Mouse (Mus musculus) intestine, embryonic 16.5 days (tissue): ENCODE results near the gene Rnase4. TPM values are rescaled to one million over a fixed set of nuclear protein-coding genes. Genes with fewer than 3 reads are reported as not detected.
"Not testable (repeated sequence)": the region's sequence is repeated elsewhere in the genome, so short reads cannot be mapped to it uniquely, and the experiment has no call there.

Experiments
- ATAC-seq: fragments of 200-750 bp; cut with Nextera tagmentation; 2 replicates; pipeline ENCODE4 v1.8.0; 2017; ENCODE audit warnings: moderate TSS enrichment, moderate library complexity
- H3K27ac ChIP-seq: fragments of 300-500 bp; sonication (generic); 2 replicates; pipeline ENCODE4 v1.5.1; 2014; ENCODE audit warnings: mild to moderate bottlenecking, low read length
- H3K27me3 ChIP-seq: fragments of 300-500 bp; sonication (generic); replicated peaks from 2 replicates; pipeline ENCODE4 v1.6.1; 2014; ENCODE audit warnings: low read length, control low read depth, mixed read lengths; ENCODE audit not compliant: control insufficient read depth, insufficient read depth
- H3K36me3 ChIP-seq: fragments of 300-500 bp; sonication (generic); 2 replicates; pipeline ENCODE4 v1.6.1; 2014; ENCODE audit warnings: low read length, control low read depth; ENCODE audit not compliant: control insufficient read depth, insufficient read depth
- H3K4me1 ChIP-seq: fragments of 300-500 bp; sonication (generic); 2 replicates; pipeline ENCODE4 v1.6.1; 2014; ENCODE audit warnings: low read length, control low read depth, mixed read lengths; ENCODE audit not compliant: control insufficient read depth, insufficient read depth
- H3K4me2 ChIP-seq: fragments of 300-500 bp; sonication (generic); 2 replicates; pipeline ENCODE4 v1.6.1; 2014; ENCODE audit warnings: low read depth, low read length, control low read depth
- H3K4me3 ChIP-seq: fragments of 300-500 bp; sonication (generic); 2 replicates; pipeline ENCODE4 v1.5.1; 2014; ENCODE audit warnings: mild to moderate bottlenecking, low read length
- H3K9ac ChIP-seq: fragments of 300-500 bp; sonication (generic); 2 replicates; pipeline ENCODE4 v1.6.1; 2014; ENCODE audit warnings: low read depth, low read length
- H3K9me3 ChIP-seq: fragments of 300-500 bp; sonication (generic); 2 replicates; pipeline ENCODE4 v1.6.1; 2016; ENCODE audit warnings: low read length, control low read depth; ENCODE audit not compliant: control insufficient read depth
- WGBS: fragments of 180-500 bp; shearing (Covaris S2); extraction: QIAGEN DNeasy Blood & Tissue Kit; methylation state at CpG from one replicate; pipeline ENCODE4 v1.1.7; 2014; 5-methylcytosine and 5-hydroxymethylcytosine counted together
- polyA plus RNA-seq: library from polyadenylated mRNA; unstranded; fragments of >200 nt; fragmentation: Nextera tagmentation; extraction: Ambion mirVana; gene quantifications from 2 replicates; pipeline ENCODE4 v1.2.1, GENCODE M21; 2015

Gene Rnase4
- polyA plus RNA-seq, 1 experiment from 2014 or later: 288 TPM

DNA sequence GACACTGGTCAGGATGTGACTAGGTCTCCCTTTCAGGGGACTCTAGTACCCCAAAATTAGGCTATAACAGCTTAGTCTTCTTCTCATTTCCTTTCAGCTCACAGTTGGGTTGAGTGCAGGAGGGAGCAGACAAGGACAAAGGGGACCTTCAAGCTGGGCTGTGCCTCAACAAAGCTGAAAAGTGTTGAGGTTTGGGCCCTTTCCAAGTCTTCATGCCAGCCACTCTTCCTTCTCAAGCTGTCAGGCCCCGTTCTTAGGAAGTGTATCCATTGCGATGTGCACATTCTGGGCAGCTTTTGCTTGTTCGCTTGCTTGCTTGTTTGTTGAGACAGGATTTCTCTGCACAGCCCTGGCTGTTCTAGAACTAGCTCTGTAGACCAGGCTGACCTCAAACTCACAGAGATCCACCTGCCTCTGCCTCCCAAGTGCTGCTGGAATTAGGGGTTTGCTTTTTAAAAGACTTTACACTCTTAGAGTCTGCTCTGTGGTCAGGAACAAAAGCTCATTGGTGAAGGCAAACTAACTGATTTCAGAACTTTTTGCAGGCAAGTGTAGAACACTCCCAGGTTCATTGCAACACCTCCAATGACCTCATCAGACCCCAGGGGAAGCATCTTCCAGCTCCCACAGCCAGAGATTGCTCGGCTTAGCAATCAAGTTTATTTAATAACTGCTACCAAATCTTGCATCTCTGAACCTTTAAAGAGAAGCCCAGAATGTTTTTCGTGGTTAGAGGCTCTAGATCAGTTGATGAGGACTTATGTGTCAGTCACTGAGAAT is 3.4 kb downstream of the Rnase4 start:
- no peaks in the 10 kb centered on the region for H3K9me3 ChIP-seq
- WGBS: 81% methylated on average over 5 of the region's 5 CpGs
- H3K36me3 ChIP-seq: no peaks in the 10 kb centered on the region
- H3K27me3 ChIP-seq: no peaks in the 10 kb centered on the region
- no peak overlapping the region for H3K27ac ChIP-seq
- no peak for ATAC-seq
- H3K9ac ChIP-seq: no peak overlapping the region
- H3K4me2 ChIP-seq: no peak overlapping the region
- H3K4me3 ChIP-seq: no peak overlapping the region
- peaks cover 19% of the 10 kb centered on the region; the same call in 1 of the 2 replicates for H3K4me1 ChIP-seq

DNA sequence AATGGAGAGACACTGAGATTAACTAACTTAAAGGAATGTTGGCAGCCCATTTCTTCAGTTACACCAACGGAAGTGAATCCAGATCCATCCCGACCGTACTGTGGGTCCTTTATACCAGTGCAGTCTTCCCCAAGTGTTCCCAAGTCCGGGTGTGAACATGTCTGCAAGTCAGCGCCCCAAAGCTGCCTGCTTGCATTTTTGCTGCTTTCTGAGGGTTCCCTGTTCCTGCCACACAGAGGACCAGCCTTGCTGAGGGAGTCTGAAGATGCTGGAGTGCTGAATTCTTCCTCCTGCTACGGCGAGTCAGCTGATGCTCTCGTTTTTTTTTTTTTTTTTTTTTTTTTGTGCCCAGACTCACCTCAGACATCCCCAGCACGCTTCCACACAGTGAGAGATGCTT is 4.0 kb downstream of the Rnase4 start:
- Histone ChIP-seq H3K36me3 (no peaks in the 10 kb centered on the region), H3K9me3 (no peaks in the 10 kb centered on the region), H3K4me3 (no peak overlapping the region), H3K4me1 (peaks cover 19% of the 10 kb centered on the region; the same call in 1 of the 2 replicates), H3K27ac (no peak overlapping the region), H3K9ac (no peak overlapping the region), H3K27me3 (no peaks in the 10 kb centered on the region), H3K4me2 (no peak overlapping the region)
- 67% methylated on average over 9 of the region's 9 CpGs for WGBS
- no peak for ATAC-seq

DNA sequence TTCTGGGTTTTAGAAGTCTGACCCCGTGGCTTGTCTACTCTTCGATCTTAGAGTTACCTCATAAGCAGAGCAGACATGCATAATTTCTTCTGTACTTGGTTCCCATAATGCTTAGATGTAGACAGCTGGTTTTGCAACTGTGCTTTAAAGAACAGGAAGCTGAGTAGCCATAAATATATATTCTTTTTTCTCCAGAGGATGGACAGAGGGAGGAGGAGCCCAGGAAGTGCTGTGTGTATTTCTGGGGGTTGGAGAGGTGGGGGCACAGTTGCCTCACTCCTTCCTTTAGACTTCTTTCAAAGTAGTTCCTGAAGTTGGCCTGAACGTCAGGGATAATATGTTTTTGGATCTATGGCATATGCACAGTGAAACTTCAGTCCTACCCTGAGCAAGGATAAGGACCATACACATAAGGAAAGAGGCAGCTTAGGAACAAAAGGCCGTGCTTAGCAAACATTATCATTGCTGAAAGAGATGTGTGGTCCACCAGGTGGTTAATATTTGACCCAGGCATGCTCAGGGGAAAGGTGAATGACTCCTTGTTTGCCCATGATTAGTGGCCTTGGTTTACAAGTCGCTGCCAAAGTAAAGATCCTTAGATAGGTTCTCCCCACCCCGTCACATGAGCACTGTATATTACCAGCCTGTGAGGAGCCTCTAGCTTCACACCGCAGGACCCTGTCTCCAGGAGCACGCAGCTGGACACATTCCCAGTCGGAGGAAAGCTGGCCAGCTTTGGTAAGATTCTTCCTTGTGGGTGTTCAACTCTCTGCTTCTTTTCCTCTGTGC is 5.1 kb downstream of the Rnase4 start:
- peak; percentile 91 for ATAC-seq
- Histone ChIP-seq H3K4me1 (peaks cover 19% of the 10 kb centered on the region; the same call in 1 of the 2 replicates), H3K9me3 (no peaks in the 10 kb centered on the region), H3K27ac (peak overlapping the region; percentile 74), H3K4me2 (peak overlapping the region; percentile 26), H3K36me3 (no peaks in the 10 kb centered on the region), H3K27me3 (no peaks in the 10 kb centered on the region), H3K4me3 (peak overlapping the region; percentile 34), H3K9ac (0 out of 2 replicates have a peak overlapping the region, but pooled peaks have one; percentile 44)
- WGBS: 31% methylated on average over 9 of the region's 9 CpGs

DNA sequence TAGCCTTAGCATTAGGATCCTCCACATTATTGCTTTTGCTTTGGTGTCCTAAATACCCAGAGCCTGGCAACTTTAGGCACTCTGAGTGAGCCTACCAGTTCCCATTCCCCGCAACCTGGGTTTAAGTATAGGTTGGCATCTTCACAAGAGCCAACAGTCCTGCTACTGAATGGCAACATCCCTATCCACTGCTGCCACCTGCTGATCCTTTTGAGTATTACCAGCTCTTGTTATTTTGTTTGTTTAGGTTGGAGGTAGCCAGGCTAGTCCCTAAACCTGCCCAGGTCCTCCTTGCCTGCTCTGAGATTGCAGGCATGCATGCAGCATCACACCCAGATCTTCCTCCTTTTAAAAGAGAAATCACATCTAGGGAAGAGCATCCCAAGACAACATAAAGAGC is 7.4 kb downstream of the Rnase4 start:
- not testable (repeated sequence) for H3K27me3 ChIP-seq, H3K9ac ChIP-seq, H3K36me3 ChIP-seq, ATAC-seq, H3K9me3 ChIP-seq, H3K27ac ChIP-seq
- Histone ChIP-seq H3K4me1 (peaks cover 13% of the 10 kb centered on the region; the same call in 1 of the 2 replicates), H3K4me3 (peak overlapping the region; percentile 36), H3K4me2 (peak overlapping the region; percentile 32)
- WGBS: 41% methylated on average over 1 of the region's 1 CpGs

DNA sequence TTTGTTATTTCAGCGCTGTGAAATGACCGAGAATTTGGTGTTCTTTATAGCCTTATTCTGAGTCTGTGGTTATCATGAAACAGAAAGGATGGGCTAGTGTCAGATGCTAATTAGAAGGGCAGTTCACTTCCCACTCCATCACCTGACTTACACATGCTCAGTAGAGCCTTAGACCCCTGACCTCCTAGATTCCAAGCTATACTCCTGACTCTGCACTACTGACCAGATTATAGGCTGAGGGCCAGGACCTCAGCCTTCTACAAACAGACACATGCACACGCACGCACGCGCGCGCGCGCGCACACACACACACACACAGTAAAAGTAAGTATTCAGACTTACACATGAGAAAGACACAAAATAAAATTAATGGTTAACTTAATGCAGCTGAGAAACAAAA is 8.0 kb downstream of the Rnase4 start:
- 0 out of 2 replicates have a peak, but pooled peaks cover 5% of the 10 kb centered on the region for H3K36me3 ChIP-seq
- ATAC-seq: no peak
- no peak overlapping the region for H3K4me3 ChIP-seq
- no peak overlapping the region for H3K4me2 ChIP-seq
- no peaks in the 10 kb centered on the region for H3K9me3 ChIP-seq
- peaks cover 13% of the 10 kb centered on the region; the same call in 1 of the 2 replicates for H3K4me1 ChIP-seq
- 91% methylated on average over 11 of the region's 11 CpGs for WGBS
- H3K27me3 ChIP-seq: no peaks in the 10 kb centered on the region
- no peak overlapping the region for H3K9ac ChIP-seq
- no peak overlapping the region for H3K27ac ChIP-seq

DNA sequence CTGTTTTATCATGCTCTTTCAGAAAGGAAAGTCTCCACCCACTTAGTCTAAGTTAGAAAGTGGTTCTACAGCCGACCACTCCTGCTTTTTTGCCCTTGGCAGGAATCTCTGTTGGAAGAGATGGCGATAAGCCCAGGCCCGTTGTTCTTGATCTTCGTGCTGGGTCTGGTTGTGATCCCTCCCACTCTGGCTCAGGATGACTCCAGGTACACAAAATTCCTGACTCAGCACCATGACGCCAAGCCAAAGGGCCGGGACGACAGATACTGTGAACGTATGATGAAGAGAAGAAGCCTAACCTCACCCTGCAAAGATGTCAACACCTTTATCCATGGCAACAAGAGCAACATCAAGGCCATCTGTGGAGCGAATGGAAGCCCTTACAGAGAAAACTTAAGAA is 10.4 kb downstream of the Rnase4 start:
- Histone ChIP-seq H3K4me1 (no peaks in the 10 kb centered on the region), H3K9ac (no peak overlapping the region), H3K27ac (no peak overlapping the region), H3K36me3 (peaks cover 16% of the 10 kb centered on the region; the same call in 1 of the 2 replicates), H3K4me2 (no peak overlapping the region), H3K9me3 (no peaks in the 10 kb centered on the region), H3K4me3 (no peak overlapping the region), H3K27me3 (no peaks in the 10 kb centered on the region)
- no peak for ATAC-seq
- 66% methylated on average over 9 of the region's 9 CpGs for WGBS

DNA sequence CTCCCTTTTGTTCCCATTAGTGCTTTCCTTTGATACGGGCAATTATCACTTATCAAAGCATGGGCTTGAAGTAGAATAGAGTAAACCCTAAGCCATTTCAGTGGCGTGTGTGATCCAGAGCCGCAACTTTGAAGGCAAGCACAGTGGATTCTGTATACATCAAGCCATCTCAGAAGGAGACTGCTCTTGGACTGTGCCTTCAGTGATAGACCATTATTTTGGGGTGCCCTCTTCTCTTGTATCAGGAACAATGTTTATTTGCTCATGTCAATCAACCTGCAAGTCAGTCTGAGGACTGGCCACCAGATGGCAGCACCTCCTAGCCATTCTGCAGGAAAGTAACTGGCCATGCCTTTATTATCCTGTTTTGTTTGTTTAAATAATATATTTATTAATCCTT is 12.3 kb downstream of the Rnase4 start:
- Histone ChIP-seq H3K9ac (no peak overlapping the region), H3K9me3 (no peaks in the 10 kb centered on the region), H3K27ac (no peak overlapping the region), H3K27me3 (no peaks in the 10 kb centered on the region), H3K4me3 (no peak overlapping the region), H3K36me3 (peaks cover 16% of the 10 kb centered on the region; the same call in 1 of the 2 replicates), H3K4me1 (no peaks in the 10 kb centered on the region), H3K4me2 (no peak overlapping the region)
- WGBS: 58% methylated on average over 3 of the region's 3 CpGs
- peak; percentile 10; the same call in 1 of the 2 replicates for ATAC-seq

DNA sequence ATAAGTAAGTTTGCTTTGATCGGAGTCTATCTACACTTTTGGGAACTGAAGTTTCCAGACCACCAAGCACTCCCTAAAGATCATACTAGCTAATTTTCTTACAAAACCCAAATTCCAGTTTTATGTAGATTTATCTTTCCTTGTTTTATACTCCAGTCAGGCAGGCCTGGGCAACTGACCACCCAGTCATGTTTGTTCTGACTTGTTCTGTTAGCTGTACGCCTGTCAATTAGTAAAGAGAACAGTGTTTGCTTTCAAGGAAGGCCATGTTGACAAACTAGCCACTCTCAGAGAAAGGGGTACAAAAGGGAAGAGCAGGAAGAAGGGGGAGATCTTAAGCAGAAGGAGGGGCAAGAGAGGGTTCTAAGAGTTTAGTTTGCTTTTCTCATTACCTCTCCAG is 13.5 kb downstream of the Rnase4 start:
- ATAC-seq: no peak
- H3K9ac ChIP-seq: no peak overlapping the region
- H3K9me3 ChIP-seq: no peaks in the 10 kb centered on the region
- H3K4me3 ChIP-seq: no peak overlapping the region
- H3K27ac ChIP-seq: no peak overlapping the region
- H3K36me3 ChIP-seq: peaks cover 16% of the 10 kb centered on the region; the same call in 1 of the 2 replicates
- H3K27me3 ChIP-seq: no peaks in the 10 kb centered on the region
- WGBS: 82% methylated on average over 2 of the region's 2 CpGs
- H3K4me1 ChIP-seq: no peaks in the 10 kb centered on the region
- H3K4me2 ChIP-seq: no peak overlapping the region

DNA sequence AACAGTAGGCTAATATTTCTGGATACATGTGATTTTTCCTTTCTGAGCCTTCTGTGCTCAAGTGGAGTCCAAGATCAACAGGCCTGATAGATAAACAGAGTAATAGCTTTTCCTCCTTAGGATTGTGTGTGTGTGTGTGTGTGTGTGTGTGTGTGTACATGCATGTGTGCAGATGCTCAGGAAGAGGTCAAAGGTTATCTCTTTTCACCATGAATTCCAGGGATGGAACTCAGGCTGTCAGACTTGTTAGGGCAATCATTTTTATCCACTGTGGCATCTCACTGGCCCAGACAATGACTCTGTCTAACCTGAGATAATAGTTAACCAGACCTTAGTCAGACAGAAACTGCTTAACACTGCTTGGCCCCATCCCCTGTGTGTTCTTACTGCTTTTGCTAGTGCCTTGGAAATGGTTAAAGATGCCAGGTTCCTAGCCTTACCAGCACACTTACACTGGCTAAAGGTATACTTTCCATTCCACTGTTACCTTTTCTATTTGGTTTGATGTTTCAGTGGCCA is 15.6 kb downstream of the Rnase4 start:
- Histone ChIP-seq H3K27me3 (no peaks in the 10 kb centered on the region), H3K4me2 (no peak overlapping the region)
- ATAC-seq: peak; percentile 63

More for the DNA sequence above, 15.6 kb downstream of the Rnase4 start:
- H3K4me3 ChIP-seq: no peak overlapping the region
- no peaks in the 10 kb centered on the region for H3K4me1 ChIP-seq
- H3K9ac ChIP-seq: no peak overlapping the region
- no peaks in the 10 kb centered on the region for H3K9me3 ChIP-seq
- peaks cover 13% of the 10 kb centered on the region; the same call in 1 of the 2 replicates for H3K36me3 ChIP-seq
- no peak overlapping the region for H3K27ac ChIP-seq
